Mouse (Mus musculus) midbrain, postnatal 0 days (tissue): ENCODE measurements around the gene Prkar2a. TPM values are rescaled to one million over a fixed set of nuclear protein-coding genes. Genes with fewer than 3 reads are reported as not detected.

Experiments used
- ATAC-seq: fragments of 200-750 bp; cut with Nextera tagmentation; 2 replicates; pipeline ENCODE4 v1.8.0; 2017; ENCODE audit warnings: moderate number of reproducible peaks, mild to moderate bottlenecking, moderate TSS enrichment, moderate library complexity; ENCODE audit not compliant: low FRiP score
- DNase-seq: peaks from one replicate; pipeline ENCODE4 v3.0.0-alpha.2; 2015; ENCODE audit warnings: low spot score
- H3K27ac ChIP-seq: fragments of 300-500 bp; sonication (generic); 2 replicates; pipeline ENCODE4 v1.5.1; 2014; ENCODE audit warnings: low read depth, mild to moderate bottlenecking, low read length, mixed read lengths
- H3K27me3 ChIP-seq: fragments of 300-500 bp; sonication (generic); 2 replicates; pipeline ENCODE4 v1.6.1; 2014; ENCODE audit warnings: low read length, control low read depth, mixed read lengths; ENCODE audit not compliant: insufficient read depth
- H3K36me3 ChIP-seq: fragments of 300-500 bp; sonication (generic); 2 replicates; pipeline ENCODE4 v1.6.1; 2014; ENCODE audit warnings: low read length, control low read depth, mixed read lengths; ENCODE audit not compliant: insufficient read depth
- H3K4me1 ChIP-seq: fragments of 300-500 bp; sonication (generic); 2 replicates; pipeline ENCODE4 v1.6.1; 2014; ENCODE audit warnings: mild to moderate bottlenecking, control low read depth, antibody characterized with exemption, low read length, mixed read lengths; ENCODE audit not compliant: insufficient read depth
- H3K4me2 ChIP-seq: fragments of 300-500 bp; sonication (generic); 2 replicates; pipeline ENCODE4 v1.6.1; 2014; ENCODE audit warnings: low read depth, mild to moderate bottlenecking, low read length, mixed read lengths; ENCODE audit not compliant: poor library complexity, severe bottlenecking
- H3K4me3 ChIP-seq: fragments of 300-500 bp; sonication (generic); 2 replicates; pipeline ENCODE4 v1.5.1; 2014; ENCODE audit warnings: low read depth, mild to moderate bottlenecking, low read length, moderate library complexity
- H3K9ac ChIP-seq: fragments of 300-500 bp; sonication (generic); replicated peaks from 2 replicates; pipeline ENCODE4 v1.6.1; 2014; ENCODE audit warnings: mild to moderate bottlenecking, low read length, moderate library complexity, mixed read lengths; ENCODE audit not compliant: poor library complexity, severe bottlenecking
- H3K9me3 ChIP-seq: fragments of 300-500 bp; sonication (generic); 2 replicates; pipeline ENCODE4 v1.6.1; 2016; ENCODE audit warnings: low read length, control low read depth
- CTCF ChIP-seq: IDR thresholded peaks from 2 replicates; pipeline ENCODE4 v1.5.1; 2016; ENCODE audit warnings: antibody characterized with exemption, mild to moderate bottlenecking
- WGBS: fragments of 180-500 bp; shearing (Covaris S2); extraction: QIAGEN DNeasy Blood & Tissue Kit; methylation state at CpG from one replicate; pipeline ENCODE4 v1.1.7; 2014; 5-methylcytosine and 5-hydroxymethylcytosine counted together
- polyA plus RNA-seq: library from polyadenylated mRNA; unstranded; fragments of >200 nt; fragmentation: Nextera tagmentation; extraction: Ambion mirVana; gene quantifications from 2 replicates; pipeline ENCODE4 v1.2.1, GENCODE M21; 2015
- total RNA-seq: library from RNA; depleted of rRNA; stranded (reverse); fragments of >200 nt; gene quantifications from 2 replicates; pipeline ENCODE4 v1.2.3, GENCODE M21; 2014

The Prkar2a gene
- total and polyA plus RNA-seq, 2 experiments from 2014 or later: 49.7 to 107 TPM

- 65% methylated on average over 1 of the region's 1 CpGs for WGBS
These were observed 97.4 kb downstream of the Prkar2a start for GRCm38 (mm10) chr9:108786494-108786893.

DNA sequence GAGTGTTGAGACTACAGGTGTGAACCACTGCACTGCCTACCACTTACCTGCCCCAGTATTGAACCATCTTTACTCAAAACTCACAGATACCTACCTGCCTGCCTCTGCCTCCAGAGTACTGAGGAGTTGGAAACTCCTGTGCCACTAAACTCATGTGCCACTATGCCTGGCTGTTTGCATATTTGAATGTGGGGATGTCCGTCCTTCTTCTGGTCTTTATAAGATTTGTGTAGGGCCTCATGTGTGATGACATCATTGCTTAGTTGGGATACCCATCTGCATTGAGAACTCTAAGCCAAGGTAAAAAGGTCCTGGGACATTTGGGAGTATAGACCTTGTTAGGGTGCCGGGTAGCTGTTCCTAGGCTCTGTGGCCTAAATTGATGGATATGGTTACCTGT lies 98.0 kb downstream of the Prkar2a start:
- no peak overlapping the region for H3K27ac ChIP-seq
- TF ChIP-seq CTCF: no peak
- peaks cover 30% of the 10 kb centered on the region for H3K4me1 ChIP-seq
- H3K9me3 ChIP-seq: no peaks in the 10 kb centered on the region
- no peak overlapping the region for H3K4me3 ChIP-seq
- ATAC-seq (no peak), DNase-seq (no peak)
- no peaks in the 10 kb centered on the region for H3K27me3 ChIP-seq
- no peaks in the 10 kb centered on the region for H3K36me3 ChIP-seq
- no peak overlapping the region for H3K9ac ChIP-seq
- H3K4me2 ChIP-seq: peak overlapping the region; percentile 32
- WGBS: 76% methylated on average over 2 of the region's 2 CpGs

More at GRCm38 (mm10) chr9:108786494-108786893, 97.4 kb downstream of the Prkar2a start:
- Histone ChIP-seq H3K4me1 (peaks cover 24% of the 10 kb centered on the region), H3K9me3 (no peaks in the 10 kb centered on the region), H3K27ac (no peak overlapping the region), H3K9ac (0 out of 2 replicates have a peak overlapping the region, but pooled peaks have one; percentile 8), H3K4me2 (peak overlapping the region; percentile 74), H3K4me3 (peak overlapping the region; percentile 81), H3K27me3 (no peaks in the 10 kb centered on the region), H3K36me3 (no peaks in the 10 kb centered on the region)
- TF ChIP-seq CTCF: no peak
- ATAC-seq: no peak
- no peak for DNase-seq

GRCm38 (mm10) chr9:108788713-108789112 lies 99.6 kb downstream of the Prkar2a start:
- Histone ChIP-seq H3K27me3 (no peaks in the 10 kb centered on the region), H3K4me2 (0 out of 2 replicates have a peak overlapping the region, but pooled peaks have one; percentile 9), H3K9ac (no peak overlapping the region), H3K9me3 (no peaks in the 10 kb centered on the region), H3K4me3 (no peak overlapping the region), H3K4me1 (peaks cover 32% of the 10 kb centered on the region), H3K27ac (no peak overlapping the region), H3K36me3 (no peaks in the 10 kb centered on the region)
- TF ChIP-seq CTCF: no peak
- WGBS: 69% methylated on average over 3 of the region's 3 CpGs
- DNase-seq: no peak
- no peak for ATAC-seq

GRCm38 (mm10) chr9:108792307-108792706 lies 103.2 kb downstream of the Prkar2a start:
- Histone ChIP-seq H3K9ac (no peak overlapping the region), H3K36me3 (peaks cover 10% of the 10 kb centered on the region), H3K4me3 (no peak overlapping the region), H3K27me3 (no peaks in the 10 kb centered on the region), H3K4me2 (no peak overlapping the region), H3K4me1 (peaks cover 18% of the 10 kb centered on the region), H3K9me3 (no peaks in the 10 kb centered on the region), H3K27ac (no peak overlapping the region)
- no peak for TF ChIP-seq CTCF
- DNase-seq (no peak), ATAC-seq (no peak)
- 61% methylated on average over 1 of the region's 1 CpGs for WGBS

DNA sequence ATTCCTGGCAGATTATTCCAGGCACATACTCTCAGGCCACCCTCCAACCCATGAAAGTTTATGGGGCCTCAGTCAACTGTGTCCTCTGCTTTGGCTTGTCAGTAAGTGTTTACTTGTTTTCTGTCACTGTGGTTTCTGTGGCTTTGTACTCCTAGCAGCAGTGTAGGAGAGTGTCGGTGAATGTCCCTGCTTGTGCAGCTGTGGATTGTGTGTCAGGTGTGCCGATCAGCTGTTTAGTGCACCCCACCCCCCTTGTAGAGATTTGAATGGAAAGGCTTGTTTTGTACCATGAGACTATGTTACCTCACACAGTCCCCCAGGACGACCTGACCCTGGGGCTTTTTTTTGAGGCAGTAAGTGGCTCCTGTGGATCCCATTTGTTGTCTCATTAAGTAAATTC lies 103.6 kb downstream of the Prkar2a start:
- no peak for DNase-seq
- peaks cover 15% of the 10 kb centered on the region for H3K4me1 ChIP-seq
- H3K4me3 ChIP-seq: no peak overlapping the region

GRCm38 (mm10) chr9:108795281-108795680 lies 106.2 kb downstream of the Prkar2a start:
- ATAC-seq (no peak), DNase-seq (no peak)
- no peak overlapping the region for H3K4me3 ChIP-seq
- no peak overlapping the region for H3K4me2 ChIP-seq
- H3K4me1 ChIP-seq: peaks cover 8% of the 10 kb centered on the region
- no peak overlapping the region for H3K9ac ChIP-seq
- H3K9me3 ChIP-seq: no peaks in the 10 kb centered on the region
- no peak overlapping the region for H3K27ac ChIP-seq
- 63% methylated on average over 2 of the region's 2 CpGs for WGBS
- no peak for TF ChIP-seq CTCF
- H3K36me3 ChIP-seq: peaks cover 33% of the 10 kb centered on the region
- H3K27me3 ChIP-seq: no peaks in the 10 kb centered on the region

More for the DNA sequence above, 103.6 kb downstream of the Prkar2a start:
- no peak for TF ChIP-seq CTCF
- Histone ChIP-seq H3K36me3 (peaks cover 14% of the 10 kb centered on the region), H3K27ac (no peak overlapping the region), H3K9ac (no peak overlapping the region; the same call in 1 of the 2 replicates), H3K4me2 (no peak overlapping the region), H3K9me3 (no peaks in the 10 kb centered on the region), H3K27me3 (no peaks in the 10 kb centered on the region)
- 46% methylated on average over 3 of the region's 3 CpGs for WGBS
- no peak for ATAC-seq
